ENCODE assay signal across 11 mouse cellular contexts in the genomic region with DNA sequence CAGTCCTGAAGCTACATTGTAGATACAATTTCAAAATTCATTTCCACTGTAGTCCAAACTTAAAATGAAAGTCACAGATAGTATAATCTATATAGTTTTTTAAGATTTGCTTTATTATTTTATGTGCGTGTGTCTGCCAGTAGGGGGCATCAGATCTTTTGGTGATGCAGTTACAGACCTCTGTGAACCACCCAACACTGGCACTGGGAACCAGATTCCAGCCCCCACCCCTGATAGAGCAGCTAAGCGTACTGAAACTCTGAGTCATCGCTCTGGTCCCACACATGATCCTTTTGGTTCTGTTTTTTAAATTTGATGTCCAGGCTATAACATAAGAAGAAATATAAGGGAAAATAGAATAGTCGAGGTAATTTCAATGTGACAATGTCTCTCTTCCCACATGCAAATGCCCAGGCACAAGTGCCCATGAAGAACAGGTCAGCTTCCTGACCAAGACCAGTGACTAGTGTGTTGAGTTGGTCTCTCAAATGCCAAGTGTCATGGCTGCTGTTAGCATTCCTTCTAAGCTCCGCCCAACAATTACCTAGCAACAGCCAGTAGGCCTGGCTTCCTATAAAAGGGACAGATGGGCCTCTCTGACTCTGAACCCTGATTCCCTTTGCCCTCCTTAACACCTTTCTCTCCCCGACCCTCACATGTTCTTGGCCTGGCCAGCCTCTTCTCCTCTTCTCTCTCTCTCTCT.
A peak's percentile ranks its signal among the peaks of the same experiment; 100 is the strongest.
DNase-seq lines count a peak whose midpoint lies in the region; ATAC-seq and TF ChIP-seq lines count a peak whose summit lies in the region.
"Had no signal": no experiment of that assay in that cellular context is flagged by ENCODE, and none has a peak within 500 bp of the region (broad histone marks: within the 10 kb centered on the region; RNA-seq: fewer than 3 reads in every experiment).

No protein-coding gene starts in this region.

- no peak for DNase-seq in heart, embryonic 10.5 days (ENCODE audit: low spot score)
- no peak for DNase-seq in midbrain, postnatal 0 days (ENCODE audit: low spot score)
- no peak for DNase-seq in midbrain, embryonic 10.5 days (ENCODE audit: low spot score)
- DNase-seq in kidney, adult 9 months = no peak
- DNase-seq in ovary, postnatal 14 days (ENCODE audit: low spot score) = no peak
- DNase-seq: cerebellum, adult 11-12 months had no signal

- no peak overlapping the region for H3K9ac ChIP-seq in heart, embryonic 11.5 days (ENCODE audit: low read depth, low read length)
- H3K9ac ChIP-seq in midbrain, postnatal 0 days (replicated peaks; ENCODE audit: low read length, poor library complexity, severe bottlenecking) = no peak overlapping the region
- H3K9ac ChIP-seq in stomach, embryonic 15.5 days = no peak overlapping the region
- H3K9ac ChIP-seq: liver, embryonic 12.5 days had no signal

- no peak overlapping the region for H3K4me2 ChIP-seq in heart, embryonic 11.5 days
- no peak overlapping the region for H3K4me2 ChIP-seq in midbrain, postnatal 0 days (ENCODE audit: low read depth, low read length, poor library complexity, severe bottlenecking)
- H3K4me2 ChIP-seq in stomach, embryonic 15.5 days = no peak overlapping the region
- H3K4me2 ChIP-seq: liver, embryonic 12.5 days; midbrain, embryonic 11.5 days had no signal

- H3K36me3 ChIP-seq in heart, embryonic 10.5 days = no peaks in the 10 kb centered on the region
- H3K36me3 ChIP-seq in heart, embryonic 11.5 days (ENCODE audit: control insufficient read depth, insufficient read depth, low read length) = no peaks in the 10 kb centered on the region
- H3K36me3 ChIP-seq in midbrain, postnatal 0 days (ENCODE audit: insufficient read depth, low read length) = no peaks in the 10 kb centered on the region
- H3K36me3 ChIP-seq in midbrain, embryonic 10.5 days = no peaks in the 10 kb centered on the region
- H3K36me3 ChIP-seq in stomach, embryonic 15.5 days = no peaks in the 10 kb centered on the region
- H3K36me3 ChIP-seq: liver, embryonic 12.5 days had no signal

- no peaks in the 10 kb centered on the region for H3K9me3 ChIP-seq in heart, embryonic 10.5 days
- no peaks in the 10 kb centered on the region for H3K9me3 ChIP-seq in heart, embryonic 11.5 days (replicated peaks; ENCODE audit: control insufficient read depth, low read length)
- H3K9me3 ChIP-seq in midbrain, postnatal 0 days (ENCODE audit: low read length) = no peaks in the 10 kb centered on the region
- no peaks in the 10 kb centered on the region for H3K9me3 ChIP-seq in midbrain, embryonic 10.5 days (replicated peaks)
- H3K9me3 ChIP-seq in stomach, embryonic 15.5 days = no peaks in the 10 kb centered on the region
- H3K9me3 ChIP-seq: liver, embryonic 12.5 days had no signal

- TF ChIP-seq POLR2A in embryonic fibroblast, embryonic 13.5 days (IDR thresholded peaks at IDR 0.05; ENCODE audit: low read depth, low read length) = no peak

- TF ChIP-seq CTCF in midbrain, postnatal 0 days (IDR thresholded peaks at IDR 0.05) = peak; percentile 50
- no peak for TF ChIP-seq CTCF in embryonic fibroblast, embryonic 13.5 days (IDR thresholded peaks at IDR 0.05; ENCODE audit: borderline replicate concordance, insufficient read depth, low read length)

- no peak for ATAC-seq in heart, embryonic 11.5 days (replicated peaks; ENCODE audit: insufficient number of reproducible peaks, low FRiP score, low TSS enrichment)
- no peak for ATAC-seq in midbrain, postnatal 0 days (ENCODE audit: low FRiP score)
- no peak for ATAC-seq in stomach, embryonic 15.5 days (ENCODE audit: insufficient read depth, low FRiP score, low read depth)
- ATAC-seq: liver, embryonic 12.5 days had no signal

- peaks cover 54% of the 10 kb centered on the region for H3K4me1 ChIP-seq in heart, embryonic 10.5 days
- peaks cover 29% of the 10 kb centered on the region for H3K4me1 ChIP-seq in heart, embryonic 11.5 days (ENCODE audit: control insufficient read depth, insufficient read depth, low read length)
- peaks cover 15% of the 10 kb centered on the region; the same call in 1 of the 2 replicates for H3K4me1 ChIP-seq in midbrain, postnatal 0 days (ENCODE audit: insufficient read depth, low read length)
- peaks cover 49% of the 10 kb centered on the region for H3K4me1 ChIP-seq in midbrain, embryonic 10.5 days
- H3K4me1 ChIP-seq in embryonic fibroblast, embryonic 13.5 days (ENCODE audit: control insufficient read depth, insufficient read depth, low read length) = peaks cover 7% of the 10 kb centered on the region
- H3K4me1 ChIP-seq in stomach, embryonic 15.5 days = peaks cover 19% of the 10 kb centered on the region
- H3K4me1 ChIP-seq: liver, embryonic 12.5 days had no signal

- peak overlapping the region; percentile 37; the same call in 1 of the 2 replicates for H3K27ac ChIP-seq in heart, embryonic 10.5 days
- H3K27ac ChIP-seq in heart, embryonic 11.5 days (ENCODE audit: low read depth, low read length) = no peak overlapping the region
- peak overlapping the region; percentile 62; the same call in 1 of the 2 replicates for H3K27ac ChIP-seq in midbrain, postnatal 0 days (ENCODE audit: low read depth, low read length)
- H3K27ac ChIP-seq in midbrain, embryonic 10.5 days (replicated peaks) = no peak overlapping the region
- H3K27ac ChIP-seq in embryonic fibroblast, embryonic 13.5 days (ENCODE audit: insufficient read depth, low read length) = 0 out of 2 replicates have a peak overlapping the region, but pooled peaks have one; percentile 1
- H3K27ac ChIP-seq in stomach, embryonic 15.5 days = 0 out of 2 replicates have a peak overlapping the region, but pooled peaks have one; percentile 1
- H3K27ac ChIP-seq: liver, embryonic 12.5 days had no signal

- no peak overlapping the region for H3K4me3 ChIP-seq in heart, embryonic 10.5 days
- H3K4me3 ChIP-seq in heart, embryonic 11.5 days (ENCODE audit: low read depth, low read length) = no peak overlapping the region
- no peak overlapping the region for H3K4me3 ChIP-seq in midbrain, postnatal 0 days (ENCODE audit: low read depth, low read length)
- no peak overlapping the region for H3K4me3 ChIP-seq in midbrain, embryonic 10.5 days
- H3K4me3 ChIP-seq in embryonic fibroblast, embryonic 13.5 days (ENCODE audit: insufficient read depth, low read length) = no peak overlapping the region
- H3K4me3 ChIP-seq in stomach, embryonic 15.5 days (replicated peaks) = no peak overlapping the region
- H3K4me3 ChIP-seq: liver, embryonic 12.5 days had no signal

- H3K27me3 ChIP-seq in heart, embryonic 10.5 days (ENCODE audit: insufficient read depth, poor library complexity, severe bottlenecking) = peaks cover 3% of the 10 kb centered on the region; the same call in 1 of the 2 replicates
- no peaks in the 10 kb centered on the region for H3K27me3 ChIP-seq in heart, embryonic 11.5 days (ENCODE audit: control insufficient read depth, insufficient read depth, low read length)
- no peaks in the 10 kb centered on the region for H3K27me3 ChIP-seq in midbrain, postnatal 0 days (ENCODE audit: insufficient read depth, low read length)
- H3K27me3 ChIP-seq in midbrain, embryonic 10.5 days (ENCODE audit: low read depth, poor library complexity, severe bottlenecking) = no peaks in the 10 kb centered on the region
- no peaks in the 10 kb centered on the region for H3K27me3 ChIP-seq in stomach, embryonic 15.5 days (replicated peaks)
- H3K27me3 ChIP-seq: liver, embryonic 12.5 days had no signal

- WGBS in heart, embryonic 10.5 days = 87% methylated on average over 6 of the region's 6 CpGs
- WGBS in heart, embryonic 11.5 days (ENCODE audit: insufficient replicate concordance) = 81% methylated on average over 6 of the region's 6 CpGs
- WGBS in midbrain, postnatal 0 days = 90% methylated on average over 6 of the region's 6 CpGs
- 91% methylated on average over 6 of the region's 6 CpGs for WGBS in midbrain, embryonic 10.5 days
- WGBS in stomach, embryonic 15.5 days = 83% methylated on average over 6 of the region's 6 CpGs

Comparison
In these comparisons a context has a peak if more than half of its experiments do, and no peak if none do; other contexts are left out.
1. H3K27ac ChIP-seq: peak in heart, embryonic 10.5 days (single experiment), midbrain, postnatal 0 days (single experiment), embryonic fibroblast, embryonic 13.5 days (single experiment) and stomach, embryonic 15.5 days (single experiment); none in heart, embryonic 11.5 days (single experiment) and midbrain, embryonic 10.5 days (single experiment).